7 mouse cellular contexts compared by ENCODE assay signal in the genomic region with DNA sequence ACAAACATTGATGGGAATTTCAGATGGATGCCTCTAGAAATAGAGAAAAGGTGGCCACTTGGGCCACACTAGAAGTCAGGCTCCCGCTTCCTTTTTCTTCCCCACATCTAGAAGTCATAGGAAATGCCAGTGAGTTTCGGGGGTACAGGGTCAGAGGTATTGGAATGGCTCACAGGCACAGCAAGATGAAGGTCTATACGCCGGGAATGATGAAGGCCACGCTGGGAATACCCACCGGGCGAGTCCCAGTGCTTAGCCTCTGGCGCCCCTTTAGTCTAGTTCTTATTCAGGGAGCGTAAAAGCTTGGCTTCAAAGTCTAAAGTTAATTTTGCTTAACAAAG. TPM values are rescaled to one million over a fixed set of nuclear protein-coding genes. Genes with fewer than 3 reads are reported as not detected.
DNase-seq lines count a peak whose midpoint lies in the region; ATAC-seq and TF ChIP-seq lines count a peak whose summit lies in the region.

No protein-coding gene starts in this region.

- no peak for TF ChIP-seq EP300 in stomach, postnatal 0 days (optimal IDR thresholded peaks at IDR 0.05)

- peak overlapping the region; percentile 55 for H3K4me3 ChIP-seq in neural tube, embryonic 11.5 days (ENCODE audit: low read depth, low read length)
- H3K4me3 ChIP-seq in forebrain, embryonic 12.5 days (replicated peaks) = peak overlapping the region; percentile 54
- H3K4me3 ChIP-seq in liver, embryonic 13.5 days (replicated peaks) = peak overlapping the region; percentile 72
- peak overlapping the region; percentile 57 for H3K4me3 ChIP-seq in stomach, postnatal 0 days (ENCODE audit: low read depth, low read length)

- peak overlapping the region; percentile 80 for H3K27ac ChIP-seq in neural tube, embryonic 11.5 days (ENCODE audit: low read depth, low read length)
- peak overlapping the region; percentile 93 for H3K27ac ChIP-seq in forebrain, embryonic 12.5 days
- H3K27ac ChIP-seq in liver, embryonic 13.5 days = peak overlapping the region; percentile 92
- H3K27ac ChIP-seq in stomach, postnatal 0 days (replicated peaks) = peak overlapping the region; percentile 97

- no peak for TF ChIP-seq CTCF in stomach, postnatal 0 days (IDR thresholded peaks at IDR 0.05; ENCODE audit: low read depth)

- ATAC-seq in neural tube, embryonic 11.5 days (ENCODE audit: insufficient read depth, low FRiP score, low TSS enrichment) = peak; percentile 32
- ATAC-seq in forebrain, embryonic 12.5 days (ENCODE audit: low FRiP score) = peak; percentile 53
- peak; percentile 24; the same call in 1 of the 2 replicates for ATAC-seq in liver, embryonic 13.5 days (ENCODE audit: low read depth)
- peak; percentile 45 for ATAC-seq in stomach, postnatal 0 days (ENCODE audit: low FRiP score, low TSS enrichment)

- H3K27me3 ChIP-seq in neural tube, embryonic 11.5 days (ENCODE audit: control insufficient read depth, insufficient read depth, low read length) = no peaks in the 10 kb centered on the region
- 0 out of 2 replicates have a peak, but pooled peaks cover 3% of the 10 kb centered on the region for H3K27me3 ChIP-seq in forebrain, embryonic 12.5 days
- no peaks in the 10 kb centered on the region; the same call in 1 of the 2 replicates for H3K27me3 ChIP-seq in liver, embryonic 13.5 days
- H3K27me3 ChIP-seq in stomach, postnatal 0 days (ENCODE audit: control insufficient read depth, insufficient read depth, low read length) = no peaks in the 10 kb centered on the region

- H3K36me3 ChIP-seq in neural tube, embryonic 11.5 days (ENCODE audit: control insufficient read depth, insufficient read depth, low read length) = no peaks in the 10 kb centered on the region
- no peaks in the 10 kb centered on the region for H3K36me3 ChIP-seq in forebrain, embryonic 12.5 days (replicated peaks)
- peaks cover 3% of the 10 kb centered on the region; the same call in 1 of the 2 replicates for H3K36me3 ChIP-seq in liver, embryonic 13.5 days
- no peaks in the 10 kb centered on the region for H3K36me3 ChIP-seq in stomach, postnatal 0 days (ENCODE audit: control insufficient read depth, insufficient read depth, low read length)

- peaks cover 9% of the 10 kb centered on the region for H3K4me1 ChIP-seq in neural tube, embryonic 11.5 days (ENCODE audit: control insufficient read depth, insufficient read depth, low read length)
- H3K4me1 ChIP-seq in forebrain, embryonic 12.5 days = peaks cover 19% of the 10 kb centered on the region
- peaks cover 35% of the 10 kb centered on the region for H3K4me1 ChIP-seq in liver, embryonic 13.5 days (replicated peaks)
- peaks cover 7% of the 10 kb centered on the region; the same call in 1 of the 2 replicates for H3K4me1 ChIP-seq in stomach, postnatal 0 days (replicated peaks; ENCODE audit: control insufficient read depth, insufficient read depth)

- no peak for DNase-seq in neural tube, embryonic 11.5 days (ENCODE audit: low spot score)
- DNase-seq in neural tube, embryonic 10.5 days (ENCODE audit: extremely low spot score, low spot score) = no peak
- no peak for DNase-seq in liver, embryonic 13.5 days
- no peak for DNase-seq in stomach, postnatal 0 days (ENCODE audit: low spot score)
- DNase-seq in layer of hippocampus, postnatal 14 days (ENCODE audit: low spot score in 2 of 2) = no peak
- DNase-seq in thymus, postnatal 0 days (ENCODE audit: low spot score) = no peak

- 1% methylated on average over 9 of the region's 9 CpGs for WGBS in neural tube, embryonic 11.5 days
- WGBS in forebrain, embryonic 12.5 days = under 1% methylated on average over 9 of the region's 9 CpGs
- 2% methylated on average over 9 of the region's 9 CpGs for WGBS in liver, embryonic 13.5 days (ENCODE audit: insufficient replicate concordance)
- WGBS in stomach, postnatal 0 days = 0% methylated on average over 9 of the region's 9 CpGs

- peak overlapping the region; percentile 95 for H3K9ac ChIP-seq in neural tube, embryonic 11.5 days (ENCODE audit: low read length)
- peak overlapping the region; percentile 71 for H3K9ac ChIP-seq in forebrain, embryonic 12.5 days
- H3K9ac ChIP-seq in liver, embryonic 13.5 days = peak overlapping the region; percentile 90
- H3K9ac ChIP-seq in stomach, postnatal 0 days (ENCODE audit: low read length) = peak overlapping the region; percentile 84

- no peaks in the 10 kb centered on the region for H3K9me3 ChIP-seq in neural tube, embryonic 11.5 days (ENCODE audit: control insufficient read depth, low read length)
- H3K9me3 ChIP-seq in forebrain, embryonic 12.5 days = no peaks in the 10 kb centered on the region
- H3K9me3 ChIP-seq in liver, embryonic 13.5 days (replicated peaks) = no peaks in the 10 kb centered on the region
- H3K9me3 ChIP-seq in stomach, postnatal 0 days (ENCODE audit: control insufficient read depth, low read length) = no peaks in the 10 kb centered on the region

- H3K4me2 ChIP-seq in neural tube, embryonic 11.5 days (ENCODE audit: low read depth) = peak overlapping the region; percentile 79
- H3K4me2 ChIP-seq in forebrain, embryonic 12.5 days = peak overlapping the region; percentile 73
- peak overlapping the region; percentile 81 for H3K4me2 ChIP-seq in liver, embryonic 13.5 days
- peak overlapping the region; percentile 76 for H3K4me2 ChIP-seq in stomach, postnatal 0 days (replicated peaks; ENCODE audit: low read depth)

RNA-seq across cellular contexts. Expression of a gene that starts 0.4 kb away (rescaled TPM):
- 33.3 and 35.2 TPM in 2 replicates for polyA plus RNA-seq in neural tube, embryonic 11.5 days (2014; fragmentation: Nextera tagmentation; extraction: Ambion mirVana)
- polyA plus RNA-seq in forebrain, embryonic 12.5 days (2016; fragmentation: Nextera tagmentation; extraction: Ambion mirVana) = 40.2 and 42.2 TPM in 2 replicates
- polyA plus RNA-seq in liver, embryonic 13.5 days (2015; fragmentation: Nextera tagmentation; extraction: Ambion mirVana) = 11.8 and 14.4 TPM in 2 replicates
- polyA plus RNA-seq in stomach, postnatal 0 days (2015; fragmentation: Nextera tagmentation; extraction: Ambion mirVana) = 12.6 and 14.1 TPM in 2 replicates
- 10 to 100 TPM; 15.1 to 15.4 TPM for total RNA-seq in layer of hippocampus, postnatal 14 days (2021)
- polyA plus RNA-seq in thymus, postnatal 0 days (2015; fragmentation: Nextera tagmentation; extraction: Ambion mirVana) = 26.2 and 31.8 TPM in 2 replicates

RNA-seq across cellular contexts. Expression of a gene that starts 4.2 kb away (rescaled TPM):
- not detected in 2 replicates for polyA plus RNA-seq in neural tube, embryonic 11.5 days (2014; fragmentation: Nextera tagmentation; extraction: Ambion mirVana)
- not detected in 2 replicates for polyA plus RNA-seq in forebrain, embryonic 12.5 days (2016; fragmentation: Nextera tagmentation; extraction: Ambion mirVana)
- 0.10 TPM in 1 of 2 replicates, not detected in the other for polyA plus RNA-seq in liver, embryonic 13.5 days (2015; fragmentation: Nextera tagmentation; extraction: Ambion mirVana)
- 0.33 and 0.35 TPM in 2 replicates for polyA plus RNA-seq in stomach, postnatal 0 days (2015; fragmentation: Nextera tagmentation; extraction: Ambion mirVana)
- 1 to 10 TPM; 2.4 to 3.2 TPM for total RNA-seq in layer of hippocampus, postnatal 14 days (2021)
- polyA plus RNA-seq in thymus, postnatal 0 days (2015; fragmentation: Nextera tagmentation; extraction: Ambion mirVana) = 2.5 and 3.1 TPM in 2 replicates

RNA-seq across cellular contexts. Expression of a gene that starts 19.5 kb away (rescaled TPM):
- polyA plus RNA-seq in neural tube, embryonic 11.5 days (2014; fragmentation: Nextera tagmentation; extraction: Ambion mirVana) = 248 and 261 TPM in 2 replicates
- 200 and 212 TPM in 2 replicates for polyA plus RNA-seq in forebrain, embryonic 12.5 days (2016; fragmentation: Nextera tagmentation; extraction: Ambion mirVana)
- polyA plus RNA-seq in liver, embryonic 13.5 days (2015; fragmentation: Nextera tagmentation; extraction: Ambion mirVana) = 99.7 and 105 TPM in 2 replicates
- polyA plus RNA-seq in stomach, postnatal 0 days (2015; fragmentation: Nextera tagmentation; extraction: Ambion mirVana) = 214 and 218 TPM in 2 replicates
- 10 to 100 TPM; 76.5 to 80.3 TPM for total RNA-seq in layer of hippocampus, postnatal 14 days (2021)
- 223 and 247 TPM in 2 replicates for polyA plus RNA-seq in thymus, postnatal 0 days (2015; fragmentation: Nextera tagmentation; extraction: Ambion mirVana)

RNA-seq across cellular contexts. Expression of a gene that starts 32.4 kb away (rescaled TPM):
- 15.2 and 17.2 TPM in 2 replicates for polyA plus RNA-seq in neural tube, embryonic 11.5 days (2014; fragmentation: Nextera tagmentation; extraction: Ambion mirVana)
- 18.5 and 18.7 TPM in 2 replicates for polyA plus RNA-seq in forebrain, embryonic 12.5 days (2016; fragmentation: Nextera tagmentation; extraction: Ambion mirVana)
- polyA plus RNA-seq in liver, embryonic 13.5 days (2015; fragmentation: Nextera tagmentation; extraction: Ambion mirVana) = 5.7 and 6.3 TPM in 2 replicates
- 7.8 and 8.6 TPM in 2 replicates for polyA plus RNA-seq in stomach, postnatal 0 days (2015; fragmentation: Nextera tagmentation; extraction: Ambion mirVana)
- 10 to 100 TPM; 29.2 to 30.3 TPM for total RNA-seq in layer of hippocampus, postnatal 14 days (2021)
- polyA plus RNA-seq in thymus, postnatal 0 days (2015; fragmentation: Nextera tagmentation; extraction: Ambion mirVana) = 22.6 and 25.1 TPM in 2 replicates

RNA-seq across cellular contexts. Expression of a gene that starts 34.3 kb away (rescaled TPM):
- polyA plus RNA-seq in neural tube, embryonic 11.5 days (2014; fragmentation: Nextera tagmentation; extraction: Ambion mirVana) = not detected in 2 replicates
- not detected in 2 replicates for polyA plus RNA-seq in forebrain, embryonic 12.5 days (2016; fragmentation: Nextera tagmentation; extraction: Ambion mirVana)
- polyA plus RNA-seq in liver, embryonic 13.5 days (2015; fragmentation: Nextera tagmentation; extraction: Ambion mirVana) = 46.0 and 46.6 TPM in 2 replicates
- polyA plus RNA-seq in stomach, postnatal 0 days (2015; fragmentation: Nextera tagmentation; extraction: Ambion mirVana) = 1.1 and 2.5 TPM in 2 replicates
- total RNA-seq in layer of hippocampus, postnatal 14 days (2021) = not detected
- 0.17 TPM in 1 of 2 replicates, not detected in the other for polyA plus RNA-seq in thymus, postnatal 0 days (2015; fragmentation: Nextera tagmentation; extraction: Ambion mirVana)
